Mouse (Mus musculus) WW6 (cell line): Measurements from ENCODE around the gene Gm9817.

ENCODE experiments used
- DNase-seq: peaks from one replicate; pipeline ENCODE4 v3.0.0-alpha.2; 2013; ENCODE audit warnings: low read depth, low spot score

Gm9817 gene

DNA sequence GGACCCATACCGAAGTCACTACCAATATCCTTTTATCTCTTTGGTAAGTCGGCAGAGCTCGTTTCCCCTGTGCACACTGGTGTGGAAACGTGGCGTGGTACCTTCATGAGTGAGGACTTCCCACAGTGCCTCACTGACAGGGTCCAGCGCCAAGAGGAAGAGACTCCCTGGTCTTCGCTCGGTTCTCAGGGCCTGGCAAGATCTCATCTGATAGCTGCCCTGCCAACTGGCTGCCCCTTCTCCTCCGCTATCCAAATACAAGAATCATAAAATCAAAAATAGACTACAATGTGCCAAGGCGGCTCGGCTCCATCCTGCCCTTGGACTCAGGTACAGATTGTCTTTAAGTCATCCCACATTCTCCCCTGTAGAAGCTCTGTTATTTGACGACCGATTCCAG is 11.4 kb downstream of the Gm9817 start:
- no peak for DNase-seq

DNA sequence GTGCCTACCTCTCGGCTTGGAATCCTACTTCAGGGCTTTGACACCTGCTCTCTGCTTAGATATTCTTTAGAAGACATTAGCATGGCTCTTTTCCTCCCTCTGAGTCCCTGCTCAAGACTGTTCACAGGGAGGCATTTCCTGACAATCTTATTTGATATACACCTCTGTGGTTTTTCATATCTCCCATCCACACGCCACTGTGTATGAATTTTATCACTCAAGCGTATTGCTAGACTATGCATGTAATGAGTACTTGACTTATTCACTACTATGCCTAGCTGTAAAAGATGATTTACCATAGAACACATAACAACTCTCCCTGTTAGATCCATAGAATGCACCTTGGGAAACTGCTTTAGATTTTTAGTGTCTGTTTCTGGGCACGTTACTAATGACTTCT is 14.3 kb downstream of the Gm9817 start:
- no peak for DNase-seq

DNA sequence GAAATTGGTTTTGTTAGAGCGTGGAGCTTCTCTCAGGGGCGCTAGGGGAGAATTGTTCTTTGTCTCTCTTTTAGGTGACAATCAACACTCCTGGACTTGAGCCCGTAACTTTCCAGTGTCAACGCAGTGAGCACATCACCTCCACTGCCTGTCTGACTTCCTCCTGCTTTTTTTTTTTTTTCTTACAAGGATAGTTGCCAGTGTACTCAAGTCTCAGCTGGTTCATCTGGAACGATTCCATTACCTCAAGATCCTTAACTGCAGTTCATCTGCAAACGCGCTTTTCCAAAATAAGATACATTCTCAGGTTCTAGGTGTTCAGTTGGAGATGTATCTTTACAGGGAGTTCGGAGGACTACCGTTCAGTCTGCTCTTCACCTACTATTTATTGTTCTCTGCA is 16.5 kb downstream of the Gm9817 start:
- no peak for DNase-seq

- DNase-seq, result no peak
These were observed 21.2 kb downstream of the Gm9817 start for GRCm38 (mm10) chr13:45099582-45100229.

DNA sequence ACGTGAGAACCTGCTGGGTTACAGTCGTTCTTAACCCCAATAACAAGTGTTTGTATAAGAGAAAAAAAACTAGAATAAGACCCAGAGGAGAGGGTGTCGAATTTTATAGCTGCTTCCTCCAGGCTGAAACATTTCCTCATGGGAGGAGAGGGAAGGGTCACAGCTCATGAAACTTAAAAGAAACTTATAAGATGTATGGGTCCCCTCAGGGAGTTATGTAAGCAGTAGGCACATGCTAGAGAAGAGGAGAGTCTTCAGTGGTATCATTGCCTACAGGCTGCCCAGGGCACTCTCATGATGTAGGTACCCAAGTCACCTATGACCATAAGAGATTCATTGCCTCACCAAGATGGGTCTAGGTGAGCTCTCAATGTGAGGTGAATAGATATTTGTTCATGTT is 28.0 kb downstream of the Gm9817 start:
- no peak for DNase-seq

DNA sequence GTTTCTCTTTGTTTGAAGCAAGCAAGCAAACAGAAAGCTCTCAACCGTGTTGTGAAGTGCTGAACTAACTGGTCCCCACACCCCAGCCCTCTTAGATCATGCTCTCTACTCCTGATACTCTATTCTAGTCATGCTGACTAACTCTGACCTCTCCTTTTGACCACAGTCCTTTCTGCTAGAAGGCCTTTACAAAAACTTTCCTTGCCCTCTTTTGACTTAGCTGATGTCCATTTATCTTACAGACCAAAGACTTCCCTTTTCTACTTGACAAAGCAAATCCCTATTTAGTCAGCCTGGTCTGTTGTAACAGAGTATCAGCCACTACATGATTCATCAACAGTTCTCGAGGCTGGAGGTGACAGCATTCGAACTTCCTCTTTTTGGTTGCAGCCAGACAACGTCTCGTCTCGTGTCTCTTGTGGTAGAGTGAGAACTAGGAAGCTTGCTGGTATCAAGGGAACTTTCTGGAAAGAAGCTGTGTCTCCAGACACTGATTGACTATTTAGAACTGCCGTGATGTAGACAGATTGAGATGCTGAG is 30.4 kb downstream of the Gm9817 start:
- no peak for DNase-seq

DNA sequence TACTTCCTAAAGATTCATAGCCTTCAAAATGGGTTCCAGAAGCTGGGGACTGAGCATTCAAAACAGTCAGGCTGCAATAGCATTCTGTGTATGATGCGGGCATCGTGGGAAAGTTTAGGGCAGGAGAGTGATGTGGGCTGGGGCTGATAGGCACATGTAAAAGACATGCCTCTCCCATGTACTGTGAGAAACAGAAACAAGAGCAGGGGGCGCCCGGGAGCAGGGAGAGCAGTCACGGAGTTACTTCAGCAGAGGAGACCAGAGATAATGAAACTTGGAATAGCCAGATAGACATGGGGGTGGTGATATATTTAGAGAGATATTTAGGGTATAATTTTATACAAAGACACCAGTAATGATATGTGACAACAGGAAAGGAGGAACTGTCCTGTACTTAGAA is 39.9 kb downstream of the Gm9817 start:
- no peak for DNase-seq

DNA sequence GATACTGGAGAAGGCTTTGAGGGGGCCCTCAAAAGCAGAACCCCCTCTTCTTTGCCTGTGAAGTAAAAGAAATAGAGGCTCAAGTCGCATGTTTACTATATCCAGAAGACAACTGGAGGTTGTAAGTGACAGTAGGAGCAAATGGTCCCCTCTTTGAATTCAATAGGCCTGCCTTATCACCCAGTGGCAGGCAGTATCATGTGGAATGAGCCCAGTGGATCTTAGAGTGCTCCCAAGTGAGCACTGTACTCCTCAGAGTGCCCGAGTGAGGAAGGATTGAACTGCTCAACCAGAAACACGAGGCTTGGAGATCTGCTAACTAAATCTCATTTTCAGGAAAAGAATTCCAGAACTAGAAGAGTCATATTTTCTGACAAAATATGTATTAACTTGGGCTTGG is 40.3 kb downstream of the Gm9817 start:
- no peak for DNase-seq
